Mouse (Mus musculus): Measurements from ENCODE around the gene Fnip2. TPM values are rescaled to one million over a fixed set of nuclear protein-coding genes. Genes with fewer than 3 reads are reported as not detected.

The Fnip2 gene
- polyA plus RNA-seq, 1 experiment = 2.5 TPM

- no peak overlapping the region for H3K4me3 ChIP-seq
- no peak overlapping the region for H3K4me2 ChIP-seq (ENCODE audit: low read depth)
- no peaks in the 10 kb centered on the region for H3K36me3 ChIP-seq (ENCODE audit: control insufficient read depth, insufficient read depth)
- peaks cover 51% of the 10 kb centered on the region for H3K79me2 ChIP-seq (ENCODE audit: control insufficient read depth, insufficient read depth)
- no peak overlapping the region for H3ac ChIP-seq (ENCODE audit: control insufficient read depth, insufficient read length)
- H3K27me3 ChIP-seq (ENCODE audit: control insufficient read depth, insufficient read depth, insufficient read length) = no peaks in the 10 kb centered on the region
- TF ChIP-seq TCF3 (IDR thresholded peaks at IDR 0.05; ENCODE audit: insufficient read length, low read depth) (no peak), MYOG (IDR thresholded peaks at IDR 0.05; ENCODE audit: control insufficient read depth in 1 of 3, insufficient read depth in 1 of 3, insufficient read length in 2 of 3, low read depth in 2 of 3) (no peak), POLR2A (IDR thresholded peaks at IDR 0.05; ENCODE audit: insufficient read length, low read depth) (no peak), MAX (IDR thresholded peaks at IDR 0.05; ENCODE audit: low read depth) (no peak), POLR2AphosphoS2 (IDR thresholded peaks at IDR 0.05; ENCODE audit: insufficient read length, low read depth) (no peak), TCF12 (IDR thresholded peaks at IDR 0.05; ENCODE audit: insufficient read depth, poor library complexity, severe bottlenecking) (no peak), MYOD1 (IDR thresholded peaks at IDR 0.05; ENCODE audit: control insufficient read depth in 1 of 3, insufficient read length in 2 of 3, low read depth in 2 of 3) (no peak), REST (IDR thresholded peaks at IDR 0.05; ENCODE audit: insufficient read depth, insufficient read length) (no peak), CEBPB (IDR thresholded peaks at IDR 0.05; ENCODE audit: insufficient read depth, poor library complexity, severe bottlenecking) (no peak), E2F4 (IDR thresholded peaks at IDR 0.05; ENCODE audit: insufficient read depth) (no peak), SRF (IDR thresholded peaks at IDR 0.05; ENCODE audit: control insufficient read depth, insufficient read length, low read depth) (no peak), USF1 (IDR thresholded peaks at IDR 0.05; ENCODE audit: low read depth) (no peak)
Measured at GRCm38 (mm10) chr3:79553779-79554178, 13.8 kb downstream of the Fnip2 start.

- Histone ChIP-seq H3ac (ENCODE audit: control insufficient read depth, insufficient read length) (no peak overlapping the region), H3K79me2 (ENCODE audit: control insufficient read depth, insufficient read depth) (peaks cover 36% of the 10 kb centered on the region), H3K36me3 (ENCODE audit: control insufficient read depth, insufficient read depth) (no peaks in the 10 kb centered on the region), H3K27me3 (ENCODE audit: control insufficient read depth, insufficient read depth, insufficient read length) (no peaks in the 10 kb centered on the region), H3K4me3 (no peak overlapping the region), H3K4me2 (ENCODE audit: low read depth) (no peak overlapping the region)
- TF ChIP-seq SRF (IDR thresholded peaks at IDR 0.05; ENCODE audit: control insufficient read depth, insufficient read length, low read depth) (no peak), TCF3 (IDR thresholded peaks at IDR 0.05; ENCODE audit: insufficient read length, low read depth) (no peak), REST (IDR thresholded peaks at IDR 0.05; ENCODE audit: insufficient read depth, insufficient read length) (no peak), USF1 (IDR thresholded peaks at IDR 0.05; ENCODE audit: low read depth) (no peak), POLR2AphosphoS2 (IDR thresholded peaks at IDR 0.05; ENCODE audit: insufficient read length, low read depth) (no peak), CEBPB (IDR thresholded peaks at IDR 0.05; ENCODE audit: insufficient read depth, poor library complexity, severe bottlenecking) (no peak), MAX (IDR thresholded peaks at IDR 0.05; ENCODE audit: low read depth) (no peak), TCF12 (IDR thresholded peaks at IDR 0.05; ENCODE audit: insufficient read depth, poor library complexity, severe bottlenecking) (no peak), MYOD1 (IDR thresholded peaks at IDR 0.05; ENCODE audit: control insufficient read depth in 1 of 3, insufficient read length in 2 of 3, low read depth in 2 of 3) (no peak), POLR2A (IDR thresholded peaks at IDR 0.05; ENCODE audit: insufficient read length, low read depth) (no peak), E2F4 (IDR thresholded peaks at IDR 0.05; ENCODE audit: insufficient read depth) (no peak), MYOG (IDR thresholded peaks at IDR 0.05; ENCODE audit: control insufficient read depth in 1 of 3, insufficient read depth in 1 of 3, insufficient read length in 2 of 3, low read depth in 2 of 3) (no peak)
Measured at GRCm38 (mm10) chr3:79551826-79552552, 15.6 kb downstream of the Fnip2 start.

GRCm38 (mm10) chr3:79549751-79550393 lies 17.7 kb downstream of the Fnip2 start:
- Histone ChIP-seq H3K79me2 (ENCODE audit: control insufficient read depth, insufficient read depth) (peaks cover 32% of the 10 kb centered on the region), H3K27me3 (ENCODE audit: control insufficient read depth, insufficient read depth, insufficient read length) (no peaks in the 10 kb centered on the region), H3K36me3 (ENCODE audit: control insufficient read depth, insufficient read depth) (no peaks in the 10 kb centered on the region), H3K4me3 (no peak overlapping the region), H3ac (ENCODE audit: control insufficient read depth, insufficient read length) (no peak overlapping the region), H3K4me2 (ENCODE audit: low read depth) (no peak overlapping the region)
- no peak for TF ChIP-seq E2F4 (IDR thresholded peaks at IDR 0.05; ENCODE audit: insufficient read depth)

- no peaks in the 10 kb centered on the region for H3K27me3 ChIP-seq (ENCODE audit: control insufficient read depth, insufficient read depth, insufficient read length)
- H3ac ChIP-seq (ENCODE audit: control insufficient read depth, insufficient read length) = no peak overlapping the region
- no peaks in the 10 kb centered on the region for H3K36me3 ChIP-seq (ENCODE audit: control insufficient read depth, insufficient read depth)
- H3K79me2 ChIP-seq (ENCODE audit: control insufficient read depth, insufficient read depth) = peaks cover 26% of the 10 kb centered on the region
- H3K4me2 ChIP-seq (ENCODE audit: low read depth) = no peak overlapping the region
- TF ChIP-seq SRF (IDR thresholded peaks at IDR 0.05; ENCODE audit: control insufficient read depth, insufficient read length, low read depth) (no peak), E2F4 (IDR thresholded peaks at IDR 0.05; ENCODE audit: insufficient read depth) (no peak), TCF12 (IDR thresholded peaks at IDR 0.05; ENCODE audit: insufficient read depth, poor library complexity, severe bottlenecking) (no peak), USF1 (IDR thresholded peaks at IDR 0.05; ENCODE audit: low read depth) (no peak), MAX (IDR thresholded peaks at IDR 0.05; ENCODE audit: low read depth) (no peak), MYOG (IDR thresholded peaks at IDR 0.05; ENCODE audit: control insufficient read depth in 1 of 3, insufficient read depth in 1 of 3, insufficient read length in 2 of 3, low read depth in 2 of 3) (no peak), POLR2AphosphoS2 (IDR thresholded peaks at IDR 0.05; ENCODE audit: insufficient read length, low read depth) (no peak), CEBPB (IDR thresholded peaks at IDR 0.05; ENCODE audit: insufficient read depth, poor library complexity, severe bottlenecking) (no peak), REST (IDR thresholded peaks at IDR 0.05; ENCODE audit: insufficient read depth, insufficient read length) (no peak), POLR2A (IDR thresholded peaks at IDR 0.05; ENCODE audit: insufficient read length, low read depth) (no peak), TCF3 (IDR thresholded peaks at IDR 0.05; ENCODE audit: insufficient read length, low read depth) (no peak), MYOD1 (IDR thresholded peaks at IDR 0.05; ENCODE audit: control insufficient read depth in 1 of 3, insufficient read length in 2 of 3, low read depth in 2 of 3) (no peak)
- no peak overlapping the region for H3K4me3 ChIP-seq
Measured at GRCm38 (mm10) chr3:79548681-79549437, 18.7 kb downstream of the Fnip2 start.

Data from myocyte (in vitro differentiated cells).